Mouse (Mus musculus) naive thymus-derived CD4-positive, alpha-beta T cell, adult 2 months (primary cell): ENCODE results near the gene Topbp1.

ENCODE experiments used
- DNase-seq: peaks from one replicate; pipeline ENCODE4 v3.0.0-alpha.2; 2011; ENCODE audit warnings: low read depth

Topbp1 gene

DNA sequence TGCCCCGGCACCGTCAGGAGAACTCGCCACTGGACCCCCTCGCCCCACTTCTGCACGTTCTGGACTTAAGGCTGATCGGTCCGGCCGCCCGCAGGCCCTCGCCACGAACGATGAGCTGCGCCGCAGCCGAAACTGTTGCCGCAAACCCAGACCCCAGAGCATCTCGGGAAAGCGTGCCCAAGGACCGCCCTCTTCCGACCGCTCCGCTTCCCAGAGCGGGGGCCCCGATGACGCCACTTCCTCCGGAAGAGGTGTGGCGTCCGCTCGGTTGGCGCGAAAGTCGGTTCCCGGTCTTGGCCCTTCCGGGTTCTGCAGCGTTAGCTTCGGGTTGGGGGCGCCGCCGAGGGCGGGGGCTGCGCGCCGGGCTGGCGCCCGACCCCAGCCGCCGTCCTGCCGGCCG lies at the start of gene Topbp1, which contains the start of gene 1300017J02Rik:
Gene Topbp1 (plus strand): TSS at position 289 of the 400 bp plus-strand sequence.
Gene 1300017J02Rik (minus strand): TSS at position 156 of the 400 bp plus-strand sequence.
- peak; percentile 93 for DNase-seq

DNA sequence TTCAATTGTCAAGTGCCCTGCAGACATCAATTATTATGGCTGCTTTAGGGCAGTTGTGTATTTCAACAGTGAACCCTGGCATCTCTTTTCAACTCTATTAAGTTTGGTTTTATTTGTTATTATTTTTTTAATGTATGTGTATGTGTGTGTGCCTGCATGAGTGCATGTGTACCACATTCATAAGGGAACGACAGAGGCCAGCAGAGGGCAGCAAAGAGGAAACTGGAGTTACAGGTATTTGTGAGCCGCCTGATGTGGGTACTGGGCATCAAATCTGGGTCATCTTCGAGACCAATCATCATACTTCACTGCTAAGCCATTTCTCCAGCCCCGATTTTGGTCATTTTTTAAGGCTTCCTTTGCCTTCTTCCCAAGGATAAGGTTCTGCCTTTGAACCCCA lies 39.2 kb upstream of the Topbp1 start:
- DNase-seq: no peak

GRCm38 (mm10) chr9:103271104-103271503 lies 33.9 kb upstream of the Topbp1 start:
- DNase-seq: no peak

DNA sequence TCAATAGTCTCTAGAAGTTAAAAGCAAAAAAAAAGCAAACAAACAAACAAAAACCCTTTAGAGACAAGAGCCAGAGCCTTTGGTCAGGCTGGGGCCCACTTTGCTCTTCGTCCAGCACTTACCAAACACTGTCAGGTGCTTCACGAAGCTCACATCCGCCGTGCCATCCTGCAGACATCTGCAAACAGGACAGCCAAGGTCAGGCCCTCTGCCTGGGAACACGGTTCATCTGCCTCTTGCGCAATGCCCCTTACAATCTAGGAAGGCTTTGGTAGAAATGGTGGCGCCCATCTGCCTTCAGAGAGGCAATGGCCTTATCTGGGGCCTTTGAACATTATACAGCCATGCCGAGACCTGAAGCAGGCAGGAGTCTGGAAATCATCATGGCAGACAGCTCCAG lies 30.2 kb upstream of the Topbp1 start:
- no peak for DNase-seq

- DNase-seq: no peak
Observed at GRCm38 (mm10) chr9:103275676-103276075, 29.3 kb upstream of the Topbp1 start.

DNA sequence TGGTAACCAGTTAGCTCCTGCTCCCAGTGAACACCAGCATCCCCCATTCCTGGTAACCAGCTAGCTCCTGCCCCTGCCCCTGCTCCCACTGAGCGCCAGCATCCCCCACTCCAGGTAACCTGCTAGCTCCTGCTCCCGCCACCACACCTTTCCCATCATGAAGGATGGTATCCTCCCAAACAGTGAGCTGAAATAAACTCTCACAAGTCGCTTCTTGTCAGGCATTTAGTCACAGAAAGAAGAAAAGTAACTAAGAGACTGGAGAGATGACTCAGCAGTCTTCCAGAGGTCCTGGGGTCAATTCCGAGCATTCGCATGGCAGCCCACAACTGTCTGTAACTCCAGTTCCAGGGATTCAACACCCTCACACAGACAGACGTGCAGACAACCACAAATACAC lies 28.1 kb upstream of the Topbp1 start:
- DNase-seq: no peak

DNA sequence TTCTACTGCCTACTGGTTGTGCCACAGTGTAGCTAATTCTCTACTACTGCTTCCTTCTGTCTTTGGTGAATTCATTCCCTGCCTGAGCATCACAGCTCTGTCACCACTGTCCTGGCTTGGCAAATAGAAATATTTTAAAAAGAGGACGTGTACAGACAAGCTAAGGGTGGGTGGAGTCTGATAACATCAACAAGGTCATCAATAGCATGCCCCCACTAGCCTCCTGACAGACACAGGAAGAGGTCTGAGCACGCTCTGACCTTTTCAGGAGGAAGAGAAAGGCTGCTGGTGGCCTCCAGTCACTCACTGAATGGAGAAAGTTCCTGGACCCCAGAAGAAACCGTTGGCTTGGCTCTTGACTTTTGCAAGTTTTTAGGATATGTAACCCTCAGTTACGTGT lies 18.6 kb upstream of the Topbp1 start:
- no peak for DNase-seq

- no peak for DNase-seq
Observed at GRCm38 (mm10) chr9:103286901-103287422, 18.1 kb upstream of the Topbp1 start.

- DNase-seq: no peak
Observed at GRCm38 (mm10) chr9:103287840-103288488, 17.1 kb upstream of the Topbp1 start.

GRCm38 (mm10) chr9:103288489-103289180 lies 16.4 kb upstream of the Topbp1 start:
- no peak for DNase-seq

GRCm38 (mm10) chr9:103294507-103294906 lies 10.5 kb upstream of the Topbp1 start:
- DNase-seq: no peak

- DNase-seq: no peak
Observed at GRCm38 (mm10) chr9:103301086-103301485, 3.9 kb upstream of the Topbp1 start.

GRCm38 (mm10) chr9:103302239-103302638 lies 2.8 kb upstream of the Topbp1 start:
- DNase-seq: no peak

- DNase-seq: peak; percentile 71
Observed at GRCm38 (mm10) chr9:103302666-103303065, 2.3 kb upstream of the Topbp1 start.

DNA sequence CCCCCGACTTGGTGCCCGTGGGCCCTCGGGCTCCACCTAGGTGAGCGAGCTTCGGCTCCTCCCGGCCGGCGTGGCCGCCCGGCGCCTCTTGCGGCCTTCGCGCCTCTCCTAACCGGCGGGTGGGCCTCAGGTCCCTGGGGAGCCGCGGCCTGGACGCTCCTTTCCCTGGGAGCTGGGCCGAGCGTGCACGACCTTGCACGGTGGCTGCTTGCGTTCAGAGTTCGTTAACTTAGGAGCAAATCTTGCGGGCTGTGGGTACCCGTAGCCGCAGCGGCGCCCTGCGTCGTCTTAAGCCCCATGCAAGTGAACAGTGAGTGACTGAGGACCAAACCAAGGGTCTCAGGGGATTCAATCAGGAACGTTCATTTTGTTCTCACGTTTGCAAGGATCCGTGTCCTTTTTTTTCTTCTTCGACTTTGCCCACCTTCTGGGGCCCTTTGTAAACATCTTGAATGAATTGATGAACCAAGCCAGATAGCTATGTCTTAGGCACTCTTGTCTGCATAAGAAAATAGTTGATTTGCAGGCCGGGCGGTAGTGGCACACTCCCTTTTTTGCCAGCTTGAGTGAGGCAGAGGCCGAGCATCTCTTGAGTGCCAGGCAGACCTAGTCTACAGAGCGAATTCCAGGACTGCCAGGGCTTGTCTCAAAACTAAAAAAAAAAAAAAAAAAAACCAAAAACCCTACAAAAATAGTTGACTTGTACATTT lies 472 bp downstream of the Topbp1 start:
- DNase-seq: no peak

DNA sequence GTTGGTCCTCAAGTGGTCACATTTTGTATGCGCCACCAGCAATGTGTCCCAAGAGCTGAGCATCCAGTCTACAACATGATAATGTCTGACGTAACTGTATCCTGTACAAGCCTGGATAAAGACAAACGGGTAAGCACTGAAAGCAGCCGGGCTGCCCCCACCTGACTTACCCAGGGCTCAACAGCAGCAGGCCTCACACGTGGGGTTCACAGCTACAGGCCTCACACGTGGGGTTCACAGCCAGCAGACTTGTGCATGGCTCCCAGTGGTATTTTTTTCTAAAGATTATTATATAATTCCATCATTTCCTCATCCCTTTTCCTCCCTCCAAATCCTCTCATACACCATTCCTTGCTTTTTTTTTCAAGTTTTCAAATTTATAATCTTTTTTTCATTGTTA lies 4.8 kb downstream of the Topbp1 start:
- DNase-seq: no peak

DNA sequence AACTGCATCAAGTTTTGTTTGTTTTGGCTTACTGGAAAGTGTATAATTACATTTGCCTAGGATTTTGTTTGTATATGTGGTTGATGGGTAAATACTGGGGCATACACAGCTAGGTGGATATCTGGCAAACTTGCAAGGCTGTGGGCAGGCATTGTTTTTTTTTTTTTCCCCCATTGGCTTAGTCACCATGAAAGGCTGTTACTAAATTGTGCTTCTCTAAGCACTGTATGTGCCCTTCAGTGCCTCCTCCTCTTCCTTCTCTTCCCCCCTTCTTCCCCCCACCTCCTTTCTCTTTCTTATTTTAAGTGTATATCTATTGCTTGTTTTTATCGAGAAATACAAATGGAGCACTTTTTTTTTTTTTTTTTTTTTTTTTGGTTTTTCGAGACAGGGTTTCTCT lies 19.7 kb downstream of the Topbp1 start:
- no peak for DNase-seq

DNA sequence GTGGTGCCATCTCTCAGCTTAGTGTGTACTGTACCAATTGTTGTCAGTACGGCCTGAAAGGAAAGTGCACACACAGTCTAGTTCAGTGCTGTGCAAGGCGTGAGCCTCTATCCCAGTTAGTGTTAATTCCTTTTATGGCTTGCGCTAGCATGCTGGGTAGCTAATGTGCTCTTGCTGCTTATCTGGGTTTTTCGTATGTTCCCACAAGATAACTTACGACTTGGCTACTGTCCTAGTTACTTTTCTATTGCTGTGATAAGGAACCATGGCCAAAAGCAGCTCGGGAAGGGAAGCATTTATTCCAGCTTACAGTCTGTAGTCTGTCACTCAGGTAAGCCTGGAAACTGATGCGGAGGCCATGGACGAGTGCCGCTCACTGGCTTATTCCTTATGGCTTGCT lies 21.4 kb downstream of the Topbp1 start:
- DNase-seq: no peak

GRCm38 (mm10) chr9:103332663-103333062 lies 27.6 kb downstream of the Topbp1 start:
- no peak for DNase-seq

DNA sequence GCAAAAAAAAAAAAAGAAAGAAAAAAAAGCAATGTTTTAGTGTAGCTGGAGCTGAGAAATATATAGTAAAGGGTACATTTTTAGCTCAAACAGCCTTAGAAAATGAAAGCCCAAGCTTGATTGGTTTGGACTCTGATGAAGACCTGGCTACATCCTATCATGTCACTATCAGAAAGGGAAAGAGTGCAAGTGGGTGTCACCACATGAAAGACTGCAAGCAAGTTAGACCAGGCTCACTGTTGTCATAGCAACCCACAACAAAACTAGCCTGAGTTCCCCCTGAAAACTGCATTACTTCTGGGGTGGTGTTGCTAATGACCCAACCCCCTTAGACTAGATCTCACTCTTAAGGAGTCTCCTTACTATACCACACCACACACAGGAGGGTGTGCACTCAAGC lies 31.9 kb downstream of the Topbp1 start:
- no peak for DNase-seq

DNA sequence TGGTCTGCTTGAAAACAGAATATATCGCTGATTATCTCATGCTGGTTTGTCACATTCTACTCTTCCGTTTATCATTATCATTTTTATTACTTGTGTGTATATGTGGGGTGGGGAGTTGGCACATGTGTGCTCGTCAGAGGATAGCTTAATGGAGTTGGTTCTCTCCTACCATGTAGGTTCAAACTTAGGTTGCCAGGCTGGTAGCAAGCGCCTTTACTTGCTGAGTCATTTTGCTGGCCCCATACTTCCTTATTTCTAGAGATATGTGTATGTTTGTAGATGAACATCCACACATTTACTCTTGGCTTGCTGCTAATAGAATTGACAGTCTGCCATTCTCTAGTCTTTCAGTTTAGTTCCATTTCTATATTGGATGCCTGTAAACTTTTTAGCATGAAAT lies 42.0 kb downstream of the Topbp1 start:
- no peak for DNase-seq

GRCm38 (mm10) chr9:103347996-103348490 lies 43.0 kb downstream of the Topbp1 start:
- DNase-seq: no peak

DNA sequence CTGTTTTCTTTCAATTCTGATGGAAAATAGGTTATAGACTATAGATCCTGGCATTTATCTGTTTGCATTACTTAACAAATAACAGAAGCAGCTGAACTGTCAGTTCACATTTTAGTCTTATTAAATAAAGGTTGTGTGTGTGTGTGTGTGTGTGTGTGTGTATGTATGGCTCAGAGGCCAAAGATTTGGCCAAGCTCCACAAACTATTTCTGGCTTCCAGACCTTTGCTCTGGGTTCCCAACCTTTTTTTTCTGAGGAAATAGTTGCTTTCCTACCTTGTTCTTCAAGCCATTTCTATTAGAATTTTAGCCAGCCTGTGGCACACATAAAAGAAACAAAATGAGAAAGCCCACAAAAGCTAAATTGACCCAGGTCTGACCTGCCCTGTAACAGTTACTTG lies 43.8 kb downstream of the Topbp1 start:
- no peak for DNase-seq
